ENCODE assay signal across 11 mouse cellular contexts in the genomic region with DNA sequence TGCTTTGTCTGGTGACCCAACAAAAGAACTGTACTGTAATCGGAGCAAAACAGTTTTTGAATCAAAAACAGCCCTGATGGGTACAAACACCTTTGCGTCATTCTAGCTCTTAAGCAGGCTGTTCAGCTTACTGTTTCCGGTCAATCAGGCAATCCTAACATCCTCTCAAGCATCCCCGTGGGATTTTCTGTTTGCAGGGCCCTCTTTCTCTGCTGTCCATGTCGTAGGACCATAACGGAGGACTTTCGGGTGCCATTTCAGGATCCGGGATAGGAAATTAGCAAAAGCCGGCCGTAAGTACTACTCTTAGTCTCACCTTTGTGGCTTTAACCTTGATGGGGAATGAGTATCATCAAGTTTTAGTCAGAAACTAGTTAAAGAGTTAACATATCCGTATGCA. TPM values are rescaled to one million over a fixed set of nuclear protein-coding genes. Genes with fewer than 3 reads are reported as not detected.
DNase-seq lines count a peak whose midpoint lies in the region; ATAC-seq and TF ChIP-seq lines count a peak whose summit lies in the region.
"Had no signal": no experiment of that assay in that cellular context is flagged by ENCODE, and none has a peak within 500 bp of the region (broad histone marks: within the 10 kb centered on the region; RNA-seq: fewer than 3 reads in every experiment).

No protein-coding gene starts in this region.

- no peak overlapping the region for H3K9ac ChIP-seq in embryonic facial prominence, embryonic 12.5 days
- H3K9ac ChIP-seq in heart, embryonic 11.5 days (ENCODE audit: low read depth, low read length): no peak overlapping the region; the same call in 1 of the 2 replicates
- 0 out of 2 replicates have a peak overlapping the region, but pooled peaks have one; percentile 71 for H3K9ac ChIP-seq in midbrain, embryonic 13.5 days (replicated peaks)

- ATAC-seq in embryonic facial prominence, embryonic 12.5 days (ENCODE audit: insufficient number of reproducible peaks, insufficient read depth, low FRiP score, low TSS enrichment): no peak
- ATAC-seq in heart, embryonic 11.5 days (replicated peaks; ENCODE audit: insufficient number of reproducible peaks, low FRiP score, low TSS enrichment): no peak
- ATAC-seq in midbrain, embryonic 13.5 days: no peak

- intact Hi-C loops in left cerebral cortex, postnatal 4 days (cut with DNase I): no loop called here

- TF ChIP-seq CTCF in layer of hippocampus, adult 2 months (conservative IDR thresholded peaks at IDR 0.05): no peak

- H3K9me3 ChIP-seq in embryonic facial prominence, embryonic 12.5 days: no peaks in the 10 kb centered on the region
- no peaks in the 10 kb centered on the region for H3K9me3 ChIP-seq in heart, embryonic 11.5 days (replicated peaks; ENCODE audit: control insufficient read depth, low read length)
- no peaks in the 10 kb centered on the region for H3K9me3 ChIP-seq in midbrain, embryonic 13.5 days

- H3K4me2 ChIP-seq in embryonic facial prominence, embryonic 12.5 days (replicated peaks): peak overlapping the region; percentile 63
- peak overlapping the region; percentile 74; the same call in 1 of the 2 replicates for H3K4me2 ChIP-seq in heart, embryonic 11.5 days
- H3K4me2 ChIP-seq in midbrain, embryonic 13.5 days (replicated peaks): peak overlapping the region; percentile 69; the same call in 1 of the 2 replicates

- H3K4me3 ChIP-seq in layer of hippocampus, adult 2 months: no peak overlapping the region; the same call in 1 of the 2 replicates
- no peak overlapping the region for H3K4me3 ChIP-seq in embryonic facial prominence, embryonic 12.5 days
- H3K4me3 ChIP-seq in heart, embryonic 11.5 days (ENCODE audit: low read depth, low read length): no peak overlapping the region
- peak overlapping the region; percentile 55; the same call in 1 of the 2 replicates for H3K4me3 ChIP-seq in midbrain, embryonic 13.5 days (replicated peaks)

- 73% methylated on average over 11 of the region's 11 CpGs for WGBS in embryonic facial prominence, embryonic 12.5 days
- WGBS in heart, embryonic 11.5 days (ENCODE audit: insufficient replicate concordance): 80% methylated on average over 11 of the region's 11 CpGs
- 81% methylated on average over 11 of the region's 11 CpGs for WGBS in midbrain, embryonic 13.5 days

- peak overlapping the region; percentile 96; the same call in 1 of the 2 replicates for H3K27ac ChIP-seq in layer of hippocampus, adult 2 months
- H3K27ac ChIP-seq in embryonic facial prominence, embryonic 12.5 days: no peak overlapping the region
- H3K27ac ChIP-seq in heart, embryonic 11.5 days (ENCODE audit: low read depth, low read length): no peak overlapping the region
- no peak overlapping the region for H3K27ac ChIP-seq in midbrain, embryonic 13.5 days

- no peaks in the 10 kb centered on the region for H3K36me3 ChIP-seq in embryonic facial prominence, embryonic 12.5 days
- H3K36me3 ChIP-seq in heart, embryonic 11.5 days (ENCODE audit: control insufficient read depth, insufficient read depth, low read length): no peaks in the 10 kb centered on the region
- H3K36me3 ChIP-seq in midbrain, embryonic 13.5 days: no peaks in the 10 kb centered on the region

- no peak for DNase-seq in layer of hippocampus, adult 2 months (ENCODE audit: low spot score in 2 of 2)
- no peak for DNase-seq in layer of hippocampus, postnatal 25 days (ENCODE audit: extremely low spot score in 1 of 2, low spot score in 1 of 2)
- no peak for DNase-seq in thymus, postnatal 4 days
- no peak for DNase-seq in left cerebral cortex, postnatal 4 days
- DNase-seq: layer of hippocampus, postnatal 36 days; right cerebral cortex, postnatal 25 days; thymus, postnatal 25 days had no signal

- H3K4me1 ChIP-seq in embryonic facial prominence, embryonic 12.5 days: no peaks in the 10 kb centered on the region; the same call in 1 of the 2 replicates
- H3K4me1 ChIP-seq in heart, embryonic 11.5 days (ENCODE audit: control insufficient read depth, insufficient read depth, low read length): no peaks in the 10 kb centered on the region
- peaks cover 13% of the 10 kb centered on the region for H3K4me1 ChIP-seq in midbrain, embryonic 13.5 days (replicated peaks)

- no peaks in the 10 kb centered on the region for H3K27me3 ChIP-seq in embryonic facial prominence, embryonic 12.5 days
- H3K27me3 ChIP-seq in heart, embryonic 11.5 days (ENCODE audit: control insufficient read depth, insufficient read depth, low read length): no peaks in the 10 kb centered on the region
- no peaks in the 10 kb centered on the region; the same call in 1 of the 2 replicates for H3K27me3 ChIP-seq in midbrain, embryonic 13.5 days
- H3K27me3 ChIP-seq: Patski had no signal

RNA-seq across cellular contexts. Expression of gene Zkscan3, which starts 4.8 kb away (rescaled TPM):
- total RNA-seq in layer of hippocampus, adult 2 months (2021): 10 to 100 TPM; 36.0 to 43.5 TPM
- 10 to 100 TPM; 35.6 to 42.4 TPM for total RNA-seq in layer of hippocampus, postnatal 25 days (2021)
- polyA plus RNA-seq in embryonic facial prominence, embryonic 12.5 days (2016; fragmentation: Nextera tagmentation; extraction: Ambion mirVana): 101 and 103 TPM in 2 replicates
- 69.5 and 71.3 TPM in 2 replicates for polyA plus RNA-seq in heart, embryonic 11.5 days (2014; fragmentation: Nextera tagmentation; extraction: Ambion mirVana)
- 94.9 and 95.7 TPM in 2 replicates for polyA plus RNA-seq in midbrain, embryonic 13.5 days (2015; fragmentation: Nextera tagmentation; extraction: Ambion mirVana)
- total RNA-seq in left cerebral cortex, postnatal 4 days (2021): 10 to 100 TPM; 49.4 to 56.1 TPM

RNA-seq across cellular contexts. Expression of gene Pgbd1, which starts 33.5 kb away (rescaled TPM):
- total RNA-seq in layer of hippocampus, adult 2 months (2021): 1 to 10 TPM; 1.1 to 1.6 TPM
- total RNA-seq in layer of hippocampus, postnatal 25 days (2021): 1 to 10 TPM; 1.2 to 1.8 TPM
- 3.3 and 4.2 TPM in 2 replicates for polyA plus RNA-seq in embryonic facial prominence, embryonic 12.5 days (2016; fragmentation: Nextera tagmentation; extraction: Ambion mirVana)
- polyA plus RNA-seq in heart, embryonic 11.5 days (2014; fragmentation: Nextera tagmentation; extraction: Ambion mirVana): 2.3 and 3.6 TPM in 2 replicates
- 4.5 and 5.8 TPM in 2 replicates for polyA plus RNA-seq in midbrain, embryonic 13.5 days (2015; fragmentation: Nextera tagmentation; extraction: Ambion mirVana)
- total RNA-seq in left cerebral cortex, postnatal 4 days (2021): 1 to 10 TPM; 1.3 to 2.2 TPM

RNA-seq across cellular contexts. Expression of gene Zscan12, which starts 44.7 kb away (rescaled TPM):
- 1 to 10 TPM; 9.4 to 10.0 TPM for total RNA-seq in layer of hippocampus, adult 2 months (2021)
- 1 to 10 TPM; 8.5 to 9.7 TPM for total RNA-seq in layer of hippocampus, postnatal 25 days (2021)
- polyA plus RNA-seq in embryonic facial prominence, embryonic 12.5 days (2016; fragmentation: Nextera tagmentation; extraction: Ambion mirVana): 17.4 and 19.2 TPM in 2 replicates
- 9.3 and 9.9 TPM in 2 replicates for polyA plus RNA-seq in heart, embryonic 11.5 days (2014; fragmentation: Nextera tagmentation; extraction: Ambion mirVana)
- 15.5 and 16.8 TPM in 2 replicates for polyA plus RNA-seq in midbrain, embryonic 13.5 days (2015; fragmentation: Nextera tagmentation; extraction: Ambion mirVana)
- total RNA-seq in left cerebral cortex, postnatal 4 days (2021): 10 to 100 TPM; 11.0 to 11.3 TPM

RNA-seq across cellular contexts. Expression of gene Zscan26, which starts 46.2 kb away (rescaled TPM):
- 10 to 100 TPM; 55.4 to 55.9 TPM for total RNA-seq in layer of hippocampus, adult 2 months (2021)
- total RNA-seq in layer of hippocampus, postnatal 25 days (2021): 10 to 100 TPM; 45.3 to 47.3 TPM
- polyA plus RNA-seq in embryonic facial prominence, embryonic 12.5 days (2016; fragmentation: Nextera tagmentation; extraction: Ambion mirVana): 30.5 and 34.4 TPM in 2 replicates
- polyA plus RNA-seq in heart, embryonic 11.5 days (2014; fragmentation: Nextera tagmentation; extraction: Ambion mirVana): 20.3 and 26.7 TPM in 2 replicates
- polyA plus RNA-seq in midbrain, embryonic 13.5 days (2015; fragmentation: Nextera tagmentation; extraction: Ambion mirVana): 25.8 and 25.9 TPM in 2 replicates
- 10 to 100 TPM; 27.0 to 28.7 TPM for total RNA-seq in left cerebral cortex, postnatal 4 days (2021)
